Mouse (Mus musculus) kidney, embryonic 14.5 days (tissue): ENCODE measurements around the gene Ptprd. TPM values are rescaled to one million over a fixed set of nuclear protein-coding genes. Genes with fewer than 3 reads are reported as not detected.

Experiments
- ATAC-seq: fragments of 200-750 bp; cut with Nextera tagmentation; 2 replicates; pipeline ENCODE4 v1.8.0; 2017; ENCODE audit warnings: moderate number of reproducible peaks, mild to moderate bottlenecking, moderate TSS enrichment, moderate library complexity; ENCODE audit not compliant: low FRiP score, low TSS enrichment
- H3K27ac ChIP-seq: fragments of 300-500 bp; sonication (generic); 2 replicates; pipeline ENCODE4 v1.5.1; 2014; ENCODE audit warnings: low read depth, mild to moderate bottlenecking, low read length, moderate library complexity, mixed read lengths
- H3K27me3 ChIP-seq: fragments of 300-500 bp; sonication (generic); 2 replicates; pipeline ENCODE4 v1.6.1; 2014; ENCODE audit warnings: mild to moderate bottlenecking, low read length; ENCODE audit not compliant: control insufficient read depth, insufficient read depth
- H3K36me3 ChIP-seq: fragments of 300-500 bp; sonication (generic); 2 replicates; pipeline ENCODE4 v1.6.1; 2014; ENCODE audit warnings: low read length, mixed read lengths; ENCODE audit not compliant: control insufficient read depth, insufficient read depth
- H3K4me1 ChIP-seq: fragments of 300-500 bp; sonication (generic); 2 replicates; pipeline ENCODE4 v1.6.1; 2014; ENCODE audit warnings: low read length, mixed read lengths; ENCODE audit not compliant: control insufficient read depth, insufficient read depth
- H3K4me2 ChIP-seq: fragments of 300-500 bp; sonication (generic); replicated peaks from 2 replicates; pipeline ENCODE4 v1.6.1; 2014; ENCODE audit warnings: low read depth, mild to moderate bottlenecking, low read length
- H3K4me3 ChIP-seq: fragments of 300-500 bp; sonication (generic); 2 replicates; pipeline ENCODE4 v1.5.1; 2014; ENCODE audit warnings: mild to moderate bottlenecking, low read length
- H3K9ac ChIP-seq: fragments of 300-500 bp; sonication (generic); 2 replicates; pipeline ENCODE4 v1.6.1; 2014; ENCODE audit warnings: low read depth, mild to moderate bottlenecking, low read length, moderate library complexity
- H3K9me3 ChIP-seq: fragments of 300-500 bp; sonication (generic); 2 replicates; pipeline ENCODE4 v1.6.1; 2016; ENCODE audit warnings: low read length; ENCODE audit not compliant: control insufficient read depth
- WGBS: fragments of 180-500 bp; shearing (Covaris S2); extraction: QIAGEN DNeasy Blood & Tissue Kit; methylation state at CpG from one replicate; pipeline ENCODE4 v1.1.7; 2014; 5-methylcytosine and 5-hydroxymethylcytosine counted together
- polyA plus RNA-seq: library from polyadenylated mRNA; unstranded; fragments of >200 nt; fragmentation: Nextera tagmentation; extraction: Ambion mirVana; gene quantifications from 2 replicates; pipeline ENCODE4 v1.2.1, GENCODE M21; 2014

Gene Ptprd
- polyA plus RNA-seq, 1 experiment from 2014 or later = 34.8 TPM

DNA sequence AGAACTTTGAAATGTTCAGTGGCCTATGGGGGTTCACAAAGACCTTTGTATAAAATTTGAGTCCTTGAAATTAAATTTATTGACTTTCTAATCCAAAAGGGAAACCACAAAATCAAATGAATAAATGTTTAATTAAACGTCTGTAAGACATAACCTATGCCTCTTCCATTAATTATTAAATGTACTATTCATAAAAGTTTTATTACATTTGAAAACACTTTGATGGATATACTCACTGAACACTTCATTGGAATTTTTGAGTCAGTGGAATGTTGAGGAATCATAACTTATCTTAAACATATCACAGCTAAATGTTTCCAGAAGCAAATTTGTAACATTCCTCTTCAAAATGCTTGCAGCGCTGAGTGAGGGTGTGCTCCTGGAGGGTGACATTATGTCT lies 1551.6 kb downstream of the Ptprd start:
- H3K36me3 ChIP-seq = no peaks in the 10 kb centered on the region

DNA sequence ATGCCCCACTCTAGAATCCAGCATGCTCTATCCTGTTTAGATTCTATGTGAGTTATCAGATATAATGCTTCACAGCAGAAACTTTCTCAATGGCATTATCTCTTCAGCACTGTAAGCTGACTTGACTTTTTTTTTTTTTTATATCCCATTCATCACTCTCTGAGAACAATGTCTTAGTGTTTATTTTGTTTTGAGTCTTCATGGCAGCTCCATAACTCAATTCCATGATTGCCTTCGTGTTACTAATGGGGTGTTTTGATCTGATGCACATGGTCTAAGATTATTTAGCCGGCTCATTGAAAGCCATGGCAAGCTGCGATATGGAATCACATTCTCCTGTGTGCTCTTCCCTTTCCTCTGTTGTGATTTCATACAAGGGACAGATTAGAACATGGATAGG lies 1555.0 kb downstream of the Ptprd start:
- no peak for ATAC-seq
- Histone ChIP-seq H3K27me3 (no peaks in the 10 kb centered on the region), H3K27ac (no peak overlapping the region), H3K4me1 (no peaks in the 10 kb centered on the region), H3K9ac (no peak overlapping the region), H3K4me3 (no peak overlapping the region), H3K36me3 (no peaks in the 10 kb centered on the region), H3K4me2 (no peak overlapping the region), H3K9me3 (no peaks in the 10 kb centered on the region)
- 63% methylated on average over 3 of the region's 3 CpGs for WGBS

More for the DNA sequence above, 1551.6 kb downstream of the Ptprd start:
- 52% methylated on average over 2 of the region's 2 CpGs for WGBS
- no peaks in the 10 kb centered on the region for H3K9me3 ChIP-seq
- H3K27me3 ChIP-seq = no peaks in the 10 kb centered on the region
- H3K4me2 ChIP-seq = no peak overlapping the region
- H3K4me3 ChIP-seq = no peak overlapping the region
- ATAC-seq = peak; percentile 28; the same call in 1 of the 2 replicates
- H3K4me1 ChIP-seq = no peaks in the 10 kb centered on the region
- H3K9ac ChIP-seq = no peak overlapping the region
- no peak overlapping the region for H3K27ac ChIP-seq

DNA sequence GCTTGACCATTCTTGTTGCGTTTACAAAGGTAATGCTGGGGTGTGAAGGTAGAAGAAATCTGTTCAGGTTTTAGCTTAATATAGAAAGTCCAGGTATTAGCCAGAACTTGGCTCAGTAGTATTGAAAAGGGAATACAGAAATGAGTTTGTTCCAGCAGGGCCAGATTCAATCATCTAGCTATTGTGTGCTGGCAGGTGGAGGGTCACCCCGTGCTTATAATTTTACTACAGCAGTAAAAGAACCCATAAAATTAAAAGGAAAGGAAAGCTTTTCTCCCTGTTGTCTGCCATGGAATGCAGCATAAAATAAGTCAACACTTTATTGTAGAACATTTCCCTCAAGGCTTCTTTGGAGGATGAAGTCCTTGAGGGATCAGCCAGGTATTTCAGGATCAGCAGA lies 1558.8 kb downstream of the Ptprd start:
- WGBS = 76% methylated on average over 2 of the region's 2 CpGs
- no peak overlapping the region for H3K4me3 ChIP-seq
- no peaks in the 10 kb centered on the region for H3K27me3 ChIP-seq
- H3K36me3 ChIP-seq = no peaks in the 10 kb centered on the region
- H3K9me3 ChIP-seq = no peaks in the 10 kb centered on the region
- no peak overlapping the region for H3K27ac ChIP-seq
- no peak overlapping the region for H3K9ac ChIP-seq
- H3K4me2 ChIP-seq = no peak overlapping the region
- no peaks in the 10 kb centered on the region for H3K4me1 ChIP-seq
- no peak for ATAC-seq

DNA sequence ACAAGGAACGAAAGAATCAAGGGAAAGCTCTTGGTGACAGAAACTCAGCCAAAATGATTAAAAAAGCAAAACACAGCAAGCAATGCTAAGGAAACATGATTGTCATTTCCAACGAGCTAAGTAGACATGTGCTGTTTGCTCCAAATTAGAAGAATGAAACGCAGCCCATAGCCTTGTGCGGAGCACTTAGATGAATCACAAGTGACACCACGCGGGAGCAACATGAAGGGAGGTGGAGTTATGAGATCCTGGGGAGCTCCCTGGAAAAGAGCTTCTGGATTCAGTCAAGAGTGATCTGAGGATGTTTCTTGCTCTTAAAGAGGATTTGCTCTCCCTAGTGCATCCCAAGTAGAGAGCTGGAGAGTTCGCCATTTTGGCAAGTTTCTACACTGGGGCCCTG lies 1590.0 kb downstream of the Ptprd start:
- Histone ChIP-seq H3K4me2 (no peak overlapping the region), H3K27me3 (no peaks in the 10 kb centered on the region), H3K36me3 (no peaks in the 10 kb centered on the region), H3K4me3 (no peak overlapping the region), H3K9ac (no peak overlapping the region), H3K27ac (no peak overlapping the region), H3K4me1 (no peaks in the 10 kb centered on the region), H3K9me3 (no peaks in the 10 kb centered on the region)
- 80% methylated on average over 7 of the region's 7 CpGs for WGBS
- no peak for ATAC-seq

DNA sequence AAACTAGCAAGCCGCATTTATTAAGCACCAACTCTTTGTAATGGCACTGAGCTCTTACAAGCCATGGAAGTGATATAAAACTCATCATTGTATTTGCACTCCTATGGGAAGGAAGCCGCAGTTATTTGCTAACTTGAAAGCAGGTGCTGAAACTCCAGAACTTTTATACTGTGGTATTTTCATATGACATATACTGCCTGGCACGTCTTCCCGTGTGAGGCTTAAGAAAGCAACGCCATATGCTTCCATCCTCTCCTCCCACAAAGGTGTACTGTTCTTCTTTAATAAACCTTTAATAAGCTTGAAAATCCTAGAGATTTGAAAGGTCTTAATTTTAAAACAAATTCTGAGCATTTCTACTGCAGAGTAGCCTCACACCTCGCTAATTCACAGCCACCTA lies 1595.1 kb downstream of the Ptprd start:
- Histone ChIP-seq H3K4me1 (no peaks in the 10 kb centered on the region), H3K27ac (no peak overlapping the region), H3K36me3 (no peaks in the 10 kb centered on the region), H3K4me2 (no peak overlapping the region), H3K9me3 (no peaks in the 10 kb centered on the region), H3K4me3 (no peak overlapping the region), H3K27me3 (no peaks in the 10 kb centered on the region), H3K9ac (no peak overlapping the region)
- no peak for ATAC-seq
- 93% methylated on average over 6 of the region's 6 CpGs for WGBS

DNA sequence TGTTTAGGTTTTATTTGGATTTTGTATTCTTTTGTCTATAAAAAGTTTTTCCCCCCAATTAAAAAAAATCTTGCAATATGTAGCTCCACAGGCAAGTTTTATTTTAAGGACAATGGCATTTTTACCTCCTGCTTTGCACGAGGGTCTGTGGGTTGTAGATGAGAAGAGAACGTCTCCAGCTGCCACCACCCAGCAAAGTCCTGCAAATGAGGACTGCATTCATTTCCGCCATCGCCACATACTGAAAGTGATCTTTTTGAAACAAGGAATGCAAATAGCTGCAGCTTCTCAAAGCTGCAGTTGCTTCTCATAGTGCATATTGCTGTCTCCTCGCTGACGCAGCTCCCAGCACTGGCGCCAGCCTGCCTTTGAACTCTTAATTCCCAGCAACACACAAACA lies 1603.5 kb downstream of the Ptprd start:
- Histone ChIP-seq H3K36me3 (no peaks in the 10 kb centered on the region), H3K27ac (no peak overlapping the region), H3K9ac (no peak overlapping the region), H3K9me3 (no peaks in the 10 kb centered on the region), H3K4me2 (no peak overlapping the region), H3K4me3 (no peak overlapping the region), H3K27me3 (no peaks in the 10 kb centered on the region), H3K4me1 (0 out of 2 replicates have a peak, but pooled peaks cover 6% of the 10 kb centered on the region)
- no peak for ATAC-seq
- 36% methylated on average over 7 of the region's 7 CpGs for WGBS

DNA sequence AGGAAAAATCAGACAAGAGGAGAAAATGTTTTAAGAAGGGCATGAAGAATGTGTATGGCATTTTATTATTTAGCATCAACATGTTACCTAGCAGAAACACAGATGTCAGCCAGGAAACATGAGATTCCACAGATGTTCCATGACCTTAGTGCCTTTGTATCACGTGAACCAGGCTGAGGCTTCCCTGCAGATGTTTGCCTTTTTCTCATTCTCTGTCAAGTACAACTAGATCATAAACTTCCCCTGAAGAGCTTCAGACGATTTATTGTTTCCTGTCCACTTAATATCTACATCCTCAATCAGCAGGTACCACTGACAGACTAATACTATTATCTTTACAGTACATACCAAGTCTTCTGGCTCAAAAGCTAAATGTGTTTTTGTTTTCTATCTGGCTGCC lies 1605.0 kb downstream of the Ptprd start:
- ATAC-seq = peak; percentile 66; the same call in 1 of the 2 replicates
- Histone ChIP-seq H3K27me3 (no peaks in the 10 kb centered on the region), H3K27ac (no peak overlapping the region), H3K4me3 (no peak overlapping the region), H3K9ac (no peak overlapping the region), H3K9me3 (no peaks in the 10 kb centered on the region), H3K4me1 (0 out of 2 replicates have a peak, but pooled peaks cover 6% of the 10 kb centered on the region), H3K36me3 (no peaks in the 10 kb centered on the region), H3K4me2 (no peak overlapping the region)
- 22% methylated on average over 2 of the region's 2 CpGs for WGBS

DNA sequence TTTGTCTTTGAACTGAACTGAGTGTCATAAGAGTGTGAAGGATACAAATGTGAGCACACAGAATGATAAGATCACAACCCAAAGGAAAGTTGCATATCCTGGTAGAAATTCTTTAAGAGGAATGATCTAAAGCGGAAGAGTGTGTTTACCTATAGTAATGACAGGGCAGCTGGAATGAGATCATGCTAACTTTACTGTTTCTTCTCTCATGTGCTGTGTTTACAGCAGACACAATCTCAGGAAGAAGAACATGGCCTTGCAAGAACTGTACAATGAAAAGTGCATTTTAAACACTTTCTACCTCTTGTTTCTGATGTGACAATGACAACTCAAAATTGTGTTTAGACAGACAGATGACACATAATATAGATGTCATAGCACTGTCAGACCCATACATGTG lies 1621.0 kb downstream of the Ptprd start:
- Histone ChIP-seq H3K27ac (no peak overlapping the region), H3K4me1 (no peaks in the 10 kb centered on the region), H3K9me3 (no peaks in the 10 kb centered on the region), H3K36me3 (no peaks in the 10 kb centered on the region), H3K9ac (no peak overlapping the region), H3K4me3 (no peak overlapping the region), H3K27me3 (no peaks in the 10 kb centered on the region), H3K4me2 (no peak overlapping the region)
- WGBS = 92% methylated on average over 1 of the region's 1 CpGs
- no peak for ATAC-seq

DNA sequence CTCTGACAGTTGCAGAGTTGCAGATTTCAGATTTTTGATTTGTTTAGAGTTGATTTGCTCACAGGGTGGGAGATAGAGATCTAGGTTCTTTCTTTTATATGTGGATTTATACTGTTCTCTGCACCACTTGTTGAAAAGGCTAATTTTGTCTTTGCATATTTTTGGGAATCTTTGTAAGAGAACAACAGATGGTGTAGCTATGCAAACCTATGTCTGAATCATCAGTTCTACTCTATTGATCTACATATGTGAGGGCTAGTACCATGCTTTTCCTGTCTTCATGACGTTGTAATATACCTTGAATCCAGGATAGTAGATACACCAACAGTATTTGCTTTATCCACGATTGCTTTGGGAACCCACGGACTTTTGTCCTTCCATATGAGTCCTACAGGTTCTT lies 1628.7 kb downstream of the Ptprd start:
- ATAC-seq = no peak
- Histone ChIP-seq H3K27ac (no peak overlapping the region), H3K4me1 (no peaks in the 10 kb centered on the region), H3K27me3 (no peaks in the 10 kb centered on the region), H3K9ac (no peak overlapping the region), H3K4me3 (no peak overlapping the region), H3K9me3 (no peaks in the 10 kb centered on the region), H3K4me2 (no peak overlapping the region), H3K36me3 (no peaks in the 10 kb centered on the region)
- 86% methylated on average over 3 of the region's 3 CpGs for WGBS

DNA sequence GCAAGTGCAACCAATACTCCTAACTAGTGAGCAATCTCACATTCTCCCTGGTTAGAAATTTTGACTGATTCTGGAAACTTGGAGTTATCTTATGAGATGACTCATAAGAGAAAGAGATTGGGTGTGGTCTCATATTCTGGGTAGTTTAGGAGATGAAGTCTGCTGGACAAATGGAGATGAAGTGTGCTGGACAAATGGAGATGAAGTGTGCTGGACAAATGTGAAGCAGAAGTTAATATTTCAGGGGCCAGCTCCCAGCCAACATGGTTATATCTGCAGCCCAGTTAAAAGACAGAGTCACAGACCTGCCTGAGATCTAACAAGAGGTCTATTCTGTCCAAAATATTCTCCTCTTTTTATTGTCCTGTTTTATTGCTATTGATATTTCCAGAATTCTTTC lies 1645.8 kb downstream of the Ptprd start:
- Histone ChIP-seq H3K4me1 (no peaks in the 10 kb centered on the region), H3K4me2 (no peak overlapping the region), H3K27me3 (no peaks in the 10 kb centered on the region), H3K9ac (no peak overlapping the region), H3K9me3 (no peaks in the 10 kb centered on the region), H3K4me3 (no peak overlapping the region), H3K36me3 (no peaks in the 10 kb centered on the region), H3K27ac (no peak overlapping the region)
- no peak for ATAC-seq
